Mouse (Mus musculus): Measurements from ENCODE around the gene Paqr9. TPM values are rescaled to one million over a fixed set of nuclear protein-coding genes. Genes with fewer than 3 reads are reported as not detected.

The Paqr9 gene
- polyA plus RNA-seq, 1 experiment from 2014 or later: 0.09 TPM

DNA sequence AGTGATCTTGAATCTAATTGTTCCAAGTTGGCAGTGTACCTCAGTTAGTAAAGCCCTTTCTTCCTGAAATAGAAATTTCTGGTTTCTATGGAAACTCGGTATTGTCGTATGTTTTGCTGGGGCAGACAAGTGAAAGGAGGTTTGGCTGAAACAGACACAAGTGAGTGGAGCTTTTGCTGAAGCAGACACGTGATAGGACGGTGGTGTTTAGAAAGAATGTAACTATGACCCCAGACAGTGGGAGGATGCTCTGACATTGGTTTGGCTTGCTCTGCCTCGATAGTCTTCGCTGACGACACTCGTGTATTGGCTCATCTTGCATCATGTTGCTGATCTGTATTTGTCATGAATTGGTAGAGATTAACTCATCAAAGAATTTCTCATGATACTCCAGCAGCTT, 38.4 kb upstream of the Paqr9 start:
- H3K27me3 ChIP-seq (ENCODE audit: control insufficient read depth, insufficient read depth, low read length): no peaks in the 10 kb centered on the region
- no peak overlapping the region for H3K4me2 ChIP-seq (replicated peaks; ENCODE audit: low read depth, low read length)
- no peak overlapping the region for H3K9ac ChIP-seq (replicated peaks; ENCODE audit: low read depth, low read length)
- WGBS: 89% methylated on average over 8 of the region's 8 CpGs
- H3K36me3 ChIP-seq (ENCODE audit: control insufficient read depth, insufficient read depth, low read length): no peaks in the 10 kb centered on the region
- H3K27ac ChIP-seq (ENCODE audit: low read length): no peak overlapping the region
- H3K4me1 ChIP-seq (ENCODE audit: control insufficient read depth, insufficient read depth, low read length): no peaks in the 10 kb centered on the region
- no peak overlapping the region for H3K4me3 ChIP-seq (ENCODE audit: low read depth, low read length)
- no peaks in the 10 kb centered on the region for H3K9me3 ChIP-seq (ENCODE audit: control insufficient read depth, low read depth, low read length)
- ATAC-seq (ENCODE audit: insufficient number of reproducible peaks, insufficient read depth, low FRiP score, low read depth): no peak

DNA sequence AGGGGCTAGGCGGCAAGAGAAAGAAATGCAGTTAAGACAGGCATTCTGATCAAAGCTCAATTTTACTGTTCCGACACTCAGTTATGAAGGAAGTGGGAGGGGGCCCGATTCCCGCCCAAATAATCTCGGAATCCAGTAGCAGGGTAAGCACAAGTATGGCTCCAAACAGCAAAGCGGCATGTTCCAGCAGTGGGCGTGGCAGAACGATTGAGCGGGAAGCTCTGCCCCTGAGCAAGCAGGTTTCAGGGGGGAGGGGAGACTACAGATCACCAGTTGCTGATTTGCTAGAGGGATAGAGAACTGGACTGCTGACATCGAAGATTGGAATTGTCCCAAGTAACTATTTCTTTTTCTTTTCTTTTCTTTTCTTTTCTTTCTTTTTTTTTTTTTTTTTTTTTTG, 37.9 kb upstream of the Paqr9 start:
- Histone ChIP-seq H3K4me1 (ENCODE audit: control insufficient read depth, insufficient read depth, low read length) (no peaks in the 10 kb centered on the region), H3K27me3 (ENCODE audit: control insufficient read depth, insufficient read depth, low read length) (no peaks in the 10 kb centered on the region), H3K36me3 (ENCODE audit: control insufficient read depth, insufficient read depth, low read length) (no peaks in the 10 kb centered on the region), H3K9ac (replicated peaks; ENCODE audit: low read depth, low read length) (no peak overlapping the region), H3K27ac (ENCODE audit: low read length) (no peak overlapping the region), H3K4me3 (ENCODE audit: low read depth, low read length) (no peak overlapping the region), H3K9me3 (ENCODE audit: control insufficient read depth, low read depth, low read length) (no peaks in the 10 kb centered on the region), H3K4me2 (replicated peaks; ENCODE audit: low read depth, low read length) (no peak overlapping the region)
- 40% methylated on average over 10 of the region's 10 CpGs for WGBS
- ATAC-seq (ENCODE audit: insufficient number of reproducible peaks, insufficient read depth, low FRiP score, low read depth): no peak

DNA sequence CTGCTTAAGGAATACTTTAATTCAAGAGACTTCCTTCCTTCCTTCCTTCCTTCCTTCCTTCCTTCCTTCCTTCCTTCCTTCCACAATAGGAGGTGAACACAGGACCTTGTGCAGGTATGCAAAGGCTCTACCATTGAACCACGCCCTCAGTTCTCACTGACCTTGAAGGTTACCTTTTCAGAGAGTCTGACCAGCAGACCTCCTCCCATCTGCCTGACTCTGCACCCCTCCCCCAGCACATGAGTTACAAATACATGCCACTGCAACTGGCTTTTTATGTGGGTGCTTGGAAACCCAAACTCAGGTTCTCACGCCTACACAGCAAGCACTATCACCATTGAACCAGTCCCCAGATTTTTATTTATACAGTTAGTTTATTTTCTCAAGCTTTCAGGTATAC, 36.9 kb upstream of the Paqr9 start:
- Histone ChIP-seq H3K9me3 (ENCODE audit: control insufficient read depth, low read depth, low read length) (no peaks in the 10 kb centered on the region), H3K4me3 (ENCODE audit: low read depth, low read length) (no peak overlapping the region), H3K4me2 (replicated peaks; ENCODE audit: low read depth, low read length) (no peak overlapping the region), H3K27me3 (ENCODE audit: control insufficient read depth, insufficient read depth, low read length) (no peaks in the 10 kb centered on the region), H3K9ac (replicated peaks; ENCODE audit: low read depth, low read length) (no peak overlapping the region), H3K27ac (ENCODE audit: low read length) (no peak overlapping the region), H3K36me3 (ENCODE audit: control insufficient read depth, insufficient read depth, low read length) (no peaks in the 10 kb centered on the region), H3K4me1 (ENCODE audit: control insufficient read depth, insufficient read depth, low read length) (no peaks in the 10 kb centered on the region)
- WGBS: 77% methylated on average over 2 of the region's 2 CpGs
- no peak for ATAC-seq (ENCODE audit: insufficient number of reproducible peaks, insufficient read depth, low FRiP score, low read depth)

GRCm38 (mm10) chr9:95525376-95525775, 34.1 kb upstream of the Paqr9 start:
- Histone ChIP-seq H3K27me3 (ENCODE audit: control insufficient read depth, insufficient read depth, low read length) (no peaks in the 10 kb centered on the region), H3K4me1 (ENCODE audit: control insufficient read depth, insufficient read depth, low read length) (no peaks in the 10 kb centered on the region), H3K36me3 (ENCODE audit: control insufficient read depth, insufficient read depth, low read length) (no peaks in the 10 kb centered on the region), H3K4me2 (replicated peaks; ENCODE audit: low read depth, low read length) (no peak overlapping the region), H3K4me3 (ENCODE audit: low read depth, low read length) (no peak overlapping the region), H3K9ac (replicated peaks; ENCODE audit: low read depth, low read length) (no peak overlapping the region), H3K27ac (ENCODE audit: low read length) (no peak overlapping the region), H3K9me3 (ENCODE audit: control insufficient read depth, low read depth, low read length) (no peaks in the 10 kb centered on the region)
- WGBS: 78% methylated on average over 6 of the region's 6 CpGs
- no peak for ATAC-seq (ENCODE audit: insufficient number of reproducible peaks, insufficient read depth, low FRiP score, low read depth)

DNA sequence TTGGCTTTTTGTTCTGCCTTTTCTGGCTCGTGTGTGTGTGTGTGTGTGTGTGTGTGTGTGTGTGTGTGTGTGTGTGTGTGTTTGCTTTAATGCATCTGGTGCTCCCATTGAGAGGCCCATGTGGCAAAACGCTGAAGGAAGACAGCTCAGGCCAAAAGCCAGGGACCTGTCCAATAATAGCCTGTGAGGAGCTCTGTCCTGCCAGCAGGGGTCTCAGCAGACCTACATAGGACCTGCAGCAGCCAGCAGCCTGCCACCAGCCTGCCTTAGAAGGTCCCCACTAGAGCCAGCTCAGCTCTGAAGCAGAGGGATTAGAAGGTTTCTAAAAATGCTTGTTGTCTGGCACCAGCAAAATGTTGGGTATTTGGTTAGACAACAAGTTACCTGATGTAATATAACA, 33.5 kb upstream of the Paqr9 start:
- no peak for ATAC-seq (ENCODE audit: insufficient number of reproducible peaks, insufficient read depth, low FRiP score, low read depth)
- WGBS: 12% methylated on average over 2 of the region's 2 CpGs

GRCm38 (mm10) chr9:95527676-95528075, 31.8 kb upstream of the Paqr9 start:
- H3K4me3 ChIP-seq (ENCODE audit: low read depth, low read length): no peak overlapping the region
- WGBS: 44% methylated on average over 2 of the region's 2 CpGs
- no peak for ATAC-seq (ENCODE audit: insufficient number of reproducible peaks, insufficient read depth, low FRiP score, low read depth)
- H3K36me3 ChIP-seq (ENCODE audit: control insufficient read depth, insufficient read depth, low read length): no peaks in the 10 kb centered on the region
- H3K27me3 ChIP-seq (ENCODE audit: control insufficient read depth, insufficient read depth, low read length): no peaks in the 10 kb centered on the region
- H3K9me3 ChIP-seq (ENCODE audit: control insufficient read depth, low read depth, low read length): no peaks in the 10 kb centered on the region
- H3K4me2 ChIP-seq (replicated peaks; ENCODE audit: low read depth, low read length): no peak overlapping the region
- H3K4me1 ChIP-seq (ENCODE audit: control insufficient read depth, insufficient read depth, low read length): no peaks in the 10 kb centered on the region
- no peak overlapping the region for H3K9ac ChIP-seq (replicated peaks; ENCODE audit: low read depth, low read length)
- no peak overlapping the region for H3K27ac ChIP-seq (ENCODE audit: low read length)

More for the DNA sequence above, 33.5 kb upstream of the Paqr9 start:
- Histone ChIP-seq H3K27me3 (ENCODE audit: control insufficient read depth, insufficient read depth, low read length) (no peaks in the 10 kb centered on the region), H3K4me2 (replicated peaks; ENCODE audit: low read depth, low read length) (no peak overlapping the region), H3K27ac (ENCODE audit: low read length) (no peak overlapping the region), H3K36me3 (ENCODE audit: control insufficient read depth, insufficient read depth, low read length) (no peaks in the 10 kb centered on the region), H3K4me3 (ENCODE audit: low read depth, low read length) (no peak overlapping the region), H3K9me3 (ENCODE audit: control insufficient read depth, low read depth, low read length) (no peaks in the 10 kb centered on the region), H3K4me1 (ENCODE audit: control insufficient read depth, insufficient read depth, low read length) (no peaks in the 10 kb centered on the region), H3K9ac (replicated peaks; ENCODE audit: low read depth, low read length) (no peak overlapping the region)

DNA sequence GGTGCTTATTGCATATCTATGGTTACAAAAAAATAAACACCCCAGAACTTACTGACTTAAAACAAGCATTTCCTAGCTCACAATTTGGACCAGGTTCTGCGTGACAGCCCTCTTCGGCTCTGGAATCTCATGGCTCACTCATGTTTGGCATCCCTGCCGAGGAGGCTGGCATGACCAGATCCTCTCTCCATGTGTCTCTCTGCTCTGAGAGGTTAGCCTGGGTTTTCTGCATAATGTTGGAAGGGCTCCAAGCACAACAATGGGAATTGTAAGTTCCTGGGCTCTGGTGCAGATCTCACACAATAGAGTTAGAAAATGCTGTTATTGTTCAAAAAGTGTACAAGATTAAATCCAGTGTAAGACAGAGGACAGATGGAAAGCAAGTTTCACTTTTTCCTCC, 28.3 kb upstream of the Paqr9 start:
- no peaks in the 10 kb centered on the region for H3K27me3 ChIP-seq (ENCODE audit: control insufficient read depth, insufficient read depth, low read length)
- no peaks in the 10 kb centered on the region for H3K9me3 ChIP-seq (ENCODE audit: control insufficient read depth, low read depth, low read length)
- no peaks in the 10 kb centered on the region for H3K4me1 ChIP-seq (ENCODE audit: control insufficient read depth, insufficient read depth, low read length)
- H3K4me3 ChIP-seq (ENCODE audit: low read depth, low read length): no peak overlapping the region
- H3K27ac ChIP-seq (ENCODE audit: low read length): no peak overlapping the region
- no peak overlapping the region for H3K9ac ChIP-seq (replicated peaks; ENCODE audit: low read depth, low read length)
- H3K4me2 ChIP-seq (replicated peaks; ENCODE audit: low read depth, low read length): no peak overlapping the region
- ATAC-seq (ENCODE audit: insufficient number of reproducible peaks, insufficient read depth, low FRiP score, low read depth): no peak
- 83% methylated on average over 3 of the region's 3 CpGs for WGBS
- no peaks in the 10 kb centered on the region for H3K36me3 ChIP-seq (ENCODE audit: control insufficient read depth, insufficient read depth, low read length)

DNA sequence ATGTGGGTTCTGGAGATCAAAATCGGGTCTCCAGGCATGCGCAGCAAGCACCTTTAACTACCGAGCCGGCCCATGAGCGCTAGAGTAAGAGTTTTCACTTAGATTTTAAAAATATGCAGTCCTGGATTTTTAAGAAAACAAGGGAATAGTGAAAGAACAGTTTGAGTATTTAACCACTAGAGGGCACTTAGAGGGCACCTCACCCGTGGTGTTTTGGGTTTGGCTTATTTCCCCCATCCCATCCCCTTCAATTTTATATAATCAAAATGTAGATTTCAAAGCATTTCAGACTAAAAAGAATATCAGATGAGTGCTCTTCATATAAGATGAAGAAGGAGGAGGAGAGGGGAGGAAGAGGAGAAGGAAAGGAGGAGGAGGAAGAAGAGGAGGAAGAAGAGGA, 25.6 kb upstream of the Paqr9 start:
- ATAC-seq (ENCODE audit: insufficient number of reproducible peaks, insufficient read depth, low FRiP score, low read depth): no peak

DNA sequence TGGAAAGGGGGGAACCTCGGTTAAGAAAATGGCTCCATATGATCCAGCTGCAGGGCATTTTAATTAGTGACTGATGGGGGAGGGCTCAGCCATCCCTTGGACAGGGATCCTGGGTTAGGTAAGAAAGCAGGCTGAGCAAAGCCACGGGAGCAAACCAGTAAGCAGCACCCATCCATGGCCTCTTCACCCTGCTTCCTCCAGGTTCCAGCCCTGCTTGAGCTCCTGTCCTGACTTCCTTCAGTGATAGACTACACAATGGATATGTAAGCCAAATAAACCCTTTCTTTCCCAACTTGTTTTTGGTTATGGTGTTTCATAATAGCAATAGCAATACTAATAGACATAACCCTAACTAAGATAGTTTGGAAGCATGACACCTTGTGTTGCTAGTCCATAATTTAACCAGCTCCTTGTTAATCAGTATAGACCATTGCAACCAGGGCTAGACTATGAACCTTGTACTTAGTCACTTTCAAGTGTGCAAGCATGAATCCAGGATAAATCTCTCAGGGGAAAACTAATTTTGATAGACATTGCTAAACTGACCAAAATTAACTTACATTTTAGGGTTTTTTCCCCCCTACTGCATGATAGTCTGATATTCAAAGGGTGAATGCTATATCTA, 20.2 kb upstream of the Paqr9 start:
- H3K4me2 ChIP-seq (replicated peaks; ENCODE audit: low read depth, low read length): no peak overlapping the region
- H3K4me1 ChIP-seq (ENCODE audit: control insufficient read depth, insufficient read depth, low read length): no peaks in the 10 kb centered on the region
- 71% methylated on average over 2 of the region's 2 CpGs for WGBS
- no peak overlapping the region for H3K4me3 ChIP-seq (ENCODE audit: low read depth, low read length)
- no peaks in the 10 kb centered on the region for H3K36me3 ChIP-seq (ENCODE audit: control insufficient read depth, insufficient read depth, low read length)
- no peak for ATAC-seq (ENCODE audit: insufficient number of reproducible peaks, insufficient read depth, low FRiP score, low read depth)
- no peak overlapping the region for H3K9ac ChIP-seq (replicated peaks; ENCODE audit: low read depth, low read length)
- no peak overlapping the region for H3K27ac ChIP-seq (ENCODE audit: low read length)
- no peaks in the 10 kb centered on the region for H3K27me3 ChIP-seq (ENCODE audit: control insufficient read depth, insufficient read depth, low read length)
- H3K9me3 ChIP-seq (ENCODE audit: control insufficient read depth, low read depth, low read length): no peaks in the 10 kb centered on the region

More for the DNA sequence above, 25.6 kb upstream of the Paqr9 start:
- Histone ChIP-seq H3K9me3 (ENCODE audit: control insufficient read depth, low read depth, low read length) (no peaks in the 10 kb centered on the region), H3K4me2 (replicated peaks; ENCODE audit: low read depth, low read length) (no peak overlapping the region), H3K4me1 (ENCODE audit: control insufficient read depth, insufficient read depth, low read length) (no peaks in the 10 kb centered on the region), H3K27ac (ENCODE audit: low read length) (no peak overlapping the region), H3K4me3 (ENCODE audit: low read depth, low read length) (no peak overlapping the region), H3K27me3 (ENCODE audit: control insufficient read depth, insufficient read depth, low read length) (no peaks in the 10 kb centered on the region), H3K36me3 (ENCODE audit: control insufficient read depth, insufficient read depth, low read length) (no peaks in the 10 kb centered on the region), H3K9ac (replicated peaks; ENCODE audit: low read depth, low read length) (no peak overlapping the region)
- WGBS: 44% methylated on average over 6 of the region's 6 CpGs

Data from stomach, embryonic 14.5 days (tissue).